9 mouse cellular contexts compared by ENCODE assay signal in genomic region chr6:47319309-47319983, GRCm38 (mm10).
DNase-seq lines count a peak whose midpoint lies in the region; ATAC-seq lines count a peak whose summit lies in the region.
"Had no signal": no experiment of that assay in that cellular context is flagged by ENCODE, and none has a peak within 500 bp of the region (broad histone marks: within the 10 kb centered on the region; RNA-seq: fewer than 3 reads in every experiment).

No protein-coding gene starts in this region.

- H3K27ac ChIP-seq in lung, embryonic 15.5 days: peak overlapping the region; percentile 63; the same call in 1 of the 2 replicates
- no peak overlapping the region for H3K27ac ChIP-seq in hindbrain, embryonic 16.5 days (ENCODE audit: low read depth, low read length)
- H3K27ac ChIP-seq: liver, embryonic 13.5 days had no signal

- H3K9ac ChIP-seq in lung, embryonic 15.5 days: no peak overlapping the region
- H3K9ac ChIP-seq in hindbrain, embryonic 16.5 days (ENCODE audit: low read depth, low read length): no peak overlapping the region
- H3K9ac ChIP-seq: liver, embryonic 13.5 days had no signal

- H3K27me3 ChIP-seq in lung, embryonic 15.5 days: no peaks in the 10 kb centered on the region
- H3K27me3 ChIP-seq in hindbrain, embryonic 16.5 days (replicated peaks; ENCODE audit: control insufficient read depth, insufficient read depth, low read length): no peaks in the 10 kb centered on the region
- H3K27me3 ChIP-seq: liver, embryonic 13.5 days had no signal

- ATAC-seq in lung, embryonic 15.5 days (ENCODE audit: borderline replicate concordance, extremely low read depth, low FRiP score, low TSS enrichment): no peak
- peak; percentile 49; the same call in 1 of the 2 replicates for ATAC-seq in hindbrain, embryonic 16.5 days
- ATAC-seq in megakaryocyte progenitor cell, adult 5-6 weeks (replicated peaks; ENCODE audit: poor library complexity): no peak
- ATAC-seq: inflammation-experienced regulatory T-cells, adult 6 months had no signal

- H3K4me3 ChIP-seq in lung, embryonic 15.5 days: no peak overlapping the region
- H3K4me3 ChIP-seq in hindbrain, embryonic 16.5 days (ENCODE audit: low read length): no peak overlapping the region
- H3K4me3 ChIP-seq: liver, embryonic 13.5 days had no signal

- whole genome bisulfite sequencing in lung, embryonic 15.5 days: 24% methylated on average over 5 of the region's 5 CpGs
- 13% methylated on average over 5 of the region's 5 CpGs for WGBS in hindbrain, embryonic 16.5 days

- no peak for DNase-seq in lung, postnatal 4 days
- DNase-seq in embryo, embryonic 9.5 days (ENCODE audit: extremely low spot score): peak; percentile 52
- peak; percentile 45 for DNase-seq in retina, embryonic 14.5 days (ENCODE audit: low spot score)
- no peak for DNase-seq in cerebellum, postnatal 14 days
- DNase-seq: liver, embryonic 13.5 days had no signal

- H3K9me3 ChIP-seq in lung, embryonic 15.5 days: no peaks in the 10 kb centered on the region
- no peaks in the 10 kb centered on the region for H3K9me3 ChIP-seq in hindbrain, embryonic 16.5 days (ENCODE audit: control insufficient read depth, low read length)
- H3K9me3 ChIP-seq: liver, embryonic 13.5 days had no signal

- peak overlapping the region; percentile 13; the same call in 1 of the 2 replicates for H3K4me2 ChIP-seq in lung, embryonic 15.5 days
- H3K4me2 ChIP-seq in hindbrain, embryonic 16.5 days (ENCODE audit: low read length): peak overlapping the region; percentile 42
- H3K4me2 ChIP-seq: liver, embryonic 13.5 days had no signal

- no peaks in the 10 kb centered on the region for H3K36me3 ChIP-seq in lung, embryonic 15.5 days
- no peaks in the 10 kb centered on the region for H3K36me3 ChIP-seq in hindbrain, embryonic 16.5 days (ENCODE audit: control insufficient read depth, insufficient read depth, low read length)
- H3K36me3 ChIP-seq: liver, embryonic 13.5 days had no signal

- peaks cover 27% of the 10 kb centered on the region for H3K4me1 ChIP-seq in lung, embryonic 15.5 days
- H3K4me1 ChIP-seq in hindbrain, embryonic 16.5 days (ENCODE audit: control insufficient read depth, insufficient read depth, low read depth, low read length): peaks cover 12% of the 10 kb centered on the region

Comparison
In these comparisons a context has a peak if more than half of its experiments do, and no peak if none do; other contexts are left out.
1. DNase-seq: peak in embryo, embryonic 9.5 days (single experiment) and retina, embryonic 14.5 days (single experiment); none in lung, postnatal 4 days (0 of 2) and cerebellum, postnatal 14 days (0 of 2).